Mouse (Mus musculus) cerebellum, postnatal 25 days (tissue): ENCODE measurements around the gene Sash3.
A peak's percentile ranks its signal among the peaks of the same experiment; 100 is the strongest.

ENCODE experiments used
- DNase-seq, 2 experiments: peaks; one replicate each; pipeline ENCODE4 v3.0.0; 2021; ENCODE audit warnings: mixed read lengths in 2 of 2

Sash3 gene

DNA sequence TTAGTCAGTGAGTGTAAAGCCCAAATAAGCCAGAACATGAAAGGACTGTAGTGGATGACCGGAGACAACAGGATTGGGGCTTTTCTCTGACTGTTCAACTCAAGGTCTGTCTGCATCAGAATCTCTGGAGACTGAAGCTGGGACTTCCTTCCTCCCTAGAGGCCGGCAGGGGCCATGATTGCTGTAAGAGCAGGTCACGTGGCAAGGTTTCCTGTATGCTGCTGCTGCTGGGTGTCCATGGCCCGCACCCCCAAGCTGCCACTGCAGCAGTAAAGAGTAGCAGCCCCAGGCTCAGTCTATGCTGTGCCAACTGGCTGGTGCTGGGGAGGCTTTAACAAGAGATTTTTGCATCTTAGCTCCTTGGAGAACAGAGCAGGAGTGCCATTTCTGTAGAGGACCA lies at the start of gene Sash3:
TSS of gene Sash3 (plus strand) at position 175 of the 400 bp plus-strand sequence.
- DNase-seq = no peak

DNA sequence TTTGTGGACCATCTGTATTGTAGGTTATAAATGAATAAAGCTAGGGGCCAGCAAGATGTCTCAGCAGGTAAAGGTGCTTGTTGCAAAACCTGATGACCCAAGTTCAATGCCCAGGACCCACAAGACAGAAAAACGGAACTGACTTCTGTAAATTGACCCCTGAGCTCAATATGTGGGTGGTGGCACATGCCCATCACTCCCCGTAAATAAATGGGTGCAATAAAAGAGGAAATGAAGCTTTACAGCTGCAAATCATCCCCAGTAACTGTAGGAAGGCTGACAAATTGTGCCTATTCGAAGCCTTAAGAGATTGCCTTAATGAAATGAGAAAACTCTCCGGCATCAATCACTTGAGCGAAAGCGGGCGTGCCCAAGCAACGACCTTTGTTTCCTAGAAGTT lies 49.7 kb upstream of the Sash3 start:
- no peak for DNase-seq

DNA sequence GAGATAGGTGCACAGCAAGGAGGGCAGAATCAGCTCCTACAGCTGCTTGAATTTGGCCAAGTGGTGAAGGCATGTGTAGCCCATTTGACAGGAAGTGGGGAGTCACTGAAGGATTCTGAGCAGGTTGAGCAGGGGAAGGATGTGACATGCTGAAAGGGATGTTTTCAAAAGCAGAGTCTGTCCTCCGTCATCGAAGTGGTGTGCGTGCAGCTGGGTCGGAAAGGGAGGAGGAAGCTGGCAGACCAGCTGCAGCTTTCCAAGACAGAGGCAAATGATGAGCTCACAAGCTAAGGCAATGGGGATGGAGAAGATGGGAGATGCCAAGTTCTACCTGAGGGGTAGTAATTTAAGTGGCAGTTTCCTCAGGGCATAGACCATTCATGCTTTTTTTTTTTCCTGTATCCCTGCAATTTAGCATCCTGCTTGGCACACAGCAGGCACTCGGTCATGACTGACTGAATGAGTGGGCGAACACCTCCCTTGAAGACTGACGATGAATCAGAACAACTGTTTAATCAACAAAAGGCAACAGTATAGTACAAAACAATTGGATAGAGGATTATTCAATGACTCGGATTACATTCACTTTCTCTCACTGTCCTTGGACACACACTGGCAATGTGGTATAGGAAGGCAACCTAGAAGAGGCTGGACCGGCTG lies 47.6 kb upstream of the Sash3 start:
- DNase-seq = no peak

DNA sequence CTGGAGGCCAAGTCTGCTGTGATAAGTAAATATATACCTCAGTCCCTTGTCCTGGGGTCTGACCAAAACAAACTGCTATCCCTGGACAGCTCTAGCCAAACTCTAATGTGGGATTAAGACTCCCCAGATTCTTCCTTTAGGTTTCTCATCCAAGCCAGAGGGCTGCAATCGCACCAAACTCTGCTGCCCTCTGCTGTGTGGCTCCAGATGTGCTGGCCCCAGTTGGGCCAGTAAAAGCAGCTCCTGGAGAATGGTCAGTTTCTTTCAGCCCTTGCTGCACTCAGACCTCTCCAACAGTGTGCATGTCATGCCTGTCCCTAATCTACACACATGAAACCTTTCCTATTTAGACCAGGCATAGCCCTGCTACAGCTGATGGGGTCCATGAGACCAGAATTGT lies 46.4 kb upstream of the Sash3 start:
- no peak for DNase-seq

DNA sequence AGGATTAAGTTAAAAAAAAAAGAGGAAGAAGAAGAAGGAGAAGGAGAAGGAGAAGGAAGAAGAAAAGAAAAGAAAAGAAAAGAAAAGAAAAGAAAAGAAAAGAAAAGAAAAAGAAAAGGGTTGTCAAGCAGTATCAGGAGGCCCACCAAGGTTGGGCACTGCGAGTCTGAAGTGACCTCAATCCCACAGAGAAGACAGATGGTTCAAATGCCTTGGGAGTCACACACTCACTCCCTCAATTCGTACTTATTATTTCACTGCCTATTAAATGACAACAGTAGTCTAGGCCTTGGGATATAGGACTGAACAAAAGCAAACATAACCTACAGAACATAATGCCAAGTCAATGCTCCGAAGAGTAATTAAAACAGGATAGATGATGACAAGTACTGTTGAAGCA lies 43.0 kb upstream of the Sash3 start:
- DNase-seq = peak in 1 of 2 experiments; percentile 32

DNA sequence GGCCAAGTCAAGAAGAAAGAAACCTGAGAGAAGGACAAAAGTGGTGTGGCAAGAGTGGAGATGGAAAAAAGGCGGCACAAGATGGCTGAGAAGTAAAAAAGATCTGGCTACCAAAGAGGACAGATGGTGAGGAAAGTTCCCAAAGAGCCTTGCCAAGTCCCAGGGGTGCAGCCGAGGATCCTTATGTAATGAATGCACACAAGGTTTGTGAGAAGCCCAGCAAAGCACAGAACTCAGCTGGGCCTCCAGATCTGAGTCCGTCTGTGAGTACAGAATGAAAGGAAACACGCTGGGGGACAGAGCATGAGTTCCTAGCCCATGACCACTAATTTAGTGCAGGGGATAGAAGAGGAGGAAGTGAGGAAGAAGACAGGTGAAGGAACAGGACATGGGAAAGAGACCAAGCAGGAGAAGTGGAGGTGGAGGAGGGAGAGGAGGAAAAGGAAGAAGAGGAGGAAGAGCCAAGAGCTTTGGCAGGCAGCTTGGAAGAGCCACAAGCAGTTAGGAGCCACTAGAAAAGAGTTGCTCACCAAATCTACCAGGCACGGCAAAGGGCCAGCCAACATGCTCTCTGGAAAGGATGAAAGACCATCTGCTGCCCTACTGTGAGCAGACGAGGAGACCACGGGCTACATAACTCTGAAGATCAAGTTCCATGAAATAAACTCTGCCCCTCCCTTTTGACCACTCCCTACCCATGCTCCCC lies 41.3 kb upstream of the Sash3 start:
- peak; percentile 64 to 68 for DNase-seq

DNA sequence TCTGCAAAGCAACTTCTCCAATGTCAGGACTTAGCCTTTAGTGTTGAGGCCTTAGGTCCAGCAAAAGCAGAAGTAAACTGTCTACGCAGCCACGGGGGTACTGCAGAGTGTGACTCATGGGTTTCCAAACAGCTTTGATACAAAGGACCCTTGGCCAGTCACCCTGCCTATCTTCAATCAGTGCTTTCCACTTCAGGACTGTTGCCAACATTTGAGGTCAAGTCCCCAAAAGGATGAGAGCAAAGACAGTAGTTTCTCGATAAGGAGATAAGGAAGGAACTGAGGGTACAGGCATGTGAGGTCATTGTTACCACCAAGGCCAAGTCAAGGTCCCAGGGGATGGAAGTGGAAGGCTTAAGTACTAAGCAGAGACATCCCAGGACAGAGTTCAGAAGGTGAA lies 40.0 kb upstream of the Sash3 start:
- DNase-seq = no peak

DNA sequence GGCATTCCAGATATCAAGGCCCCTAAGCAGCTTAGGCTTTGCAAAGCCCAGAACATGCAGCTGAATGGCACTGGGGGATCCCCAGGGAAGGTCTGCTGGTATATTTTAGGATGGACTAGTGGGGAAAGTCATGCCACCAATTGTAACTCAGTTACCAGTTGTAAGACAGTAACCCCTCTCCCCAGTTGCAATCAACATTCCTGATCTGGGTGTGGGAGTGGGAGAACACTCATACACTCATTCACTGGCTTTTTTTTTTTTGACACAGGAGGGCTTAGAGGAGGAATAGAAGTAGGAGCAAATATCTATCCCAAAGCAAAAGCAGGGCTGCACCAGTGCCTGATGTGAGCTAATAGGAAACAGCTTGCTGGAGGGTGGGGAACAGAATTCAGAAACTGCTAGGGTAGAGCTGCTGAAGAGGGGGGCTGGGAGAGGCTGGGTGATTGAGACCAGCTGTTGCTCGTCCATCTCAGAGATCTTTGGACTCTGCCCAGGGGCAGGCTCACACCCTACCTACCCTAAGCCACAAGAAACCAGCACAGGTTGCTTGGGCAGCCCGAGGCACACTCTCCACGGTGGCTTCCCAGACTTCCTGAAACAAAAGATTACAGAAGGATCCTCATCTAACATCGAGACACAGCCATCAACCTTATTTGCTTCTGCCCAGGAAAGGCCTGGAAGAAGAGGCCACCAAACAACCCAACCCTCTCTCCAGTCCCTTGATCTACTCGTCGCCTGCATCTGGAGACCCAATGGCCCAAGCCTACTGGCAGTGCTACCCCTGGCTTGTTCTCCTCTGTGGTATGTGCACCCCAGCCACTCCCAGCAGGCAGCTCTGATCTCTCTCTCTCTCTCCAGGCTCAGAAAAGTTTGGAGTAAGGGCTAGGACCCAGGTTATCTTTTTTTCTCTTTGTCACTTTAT lies 37.6 kb upstream of the Sash3 start, which contains the start of gene Xpnpep2:
TSS of gene Xpnpep2 (plus strand) at position 332 of the 922 bp plus-strand sequence.
- DNase-seq = no peak

DNA sequence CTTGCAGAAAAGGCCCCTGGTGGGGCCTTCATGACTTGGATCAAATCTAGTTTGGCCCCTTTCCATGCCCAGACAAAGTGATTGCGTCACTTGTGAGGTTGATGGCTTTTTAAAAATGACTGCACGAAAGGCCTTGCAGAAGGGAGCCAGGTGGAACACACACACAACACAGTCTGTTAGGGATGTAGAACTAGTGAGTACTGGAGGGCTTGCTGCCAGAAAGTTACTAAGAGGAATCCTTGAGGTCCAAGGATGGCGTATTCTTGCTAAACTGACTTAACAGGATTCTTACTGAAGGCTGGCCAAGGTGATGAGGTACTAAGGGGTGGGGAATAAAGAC lies 37.0 kb upstream of the Sash3 start:
- DNase-seq = no peak

DNA sequence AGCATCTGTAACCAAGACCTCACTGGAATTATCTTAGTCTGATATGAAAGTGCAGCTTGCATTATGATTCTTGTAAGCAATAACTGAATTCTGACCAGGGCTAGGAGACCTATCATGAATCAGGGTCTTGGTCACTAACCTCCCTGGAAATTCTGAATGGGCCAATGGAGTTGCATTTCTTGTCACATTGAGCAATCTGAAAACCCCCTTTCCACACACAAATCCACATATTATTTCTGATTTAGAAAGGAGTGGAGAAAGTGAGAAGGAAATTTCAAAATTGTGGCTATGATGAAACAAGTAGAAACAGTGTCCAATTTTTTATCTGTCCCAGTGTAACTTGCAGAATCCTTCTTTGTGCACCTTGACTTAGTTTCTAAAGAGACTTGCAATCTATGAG lies 26.9 kb upstream of the Sash3 start:
- DNase-seq = no peak

DNA sequence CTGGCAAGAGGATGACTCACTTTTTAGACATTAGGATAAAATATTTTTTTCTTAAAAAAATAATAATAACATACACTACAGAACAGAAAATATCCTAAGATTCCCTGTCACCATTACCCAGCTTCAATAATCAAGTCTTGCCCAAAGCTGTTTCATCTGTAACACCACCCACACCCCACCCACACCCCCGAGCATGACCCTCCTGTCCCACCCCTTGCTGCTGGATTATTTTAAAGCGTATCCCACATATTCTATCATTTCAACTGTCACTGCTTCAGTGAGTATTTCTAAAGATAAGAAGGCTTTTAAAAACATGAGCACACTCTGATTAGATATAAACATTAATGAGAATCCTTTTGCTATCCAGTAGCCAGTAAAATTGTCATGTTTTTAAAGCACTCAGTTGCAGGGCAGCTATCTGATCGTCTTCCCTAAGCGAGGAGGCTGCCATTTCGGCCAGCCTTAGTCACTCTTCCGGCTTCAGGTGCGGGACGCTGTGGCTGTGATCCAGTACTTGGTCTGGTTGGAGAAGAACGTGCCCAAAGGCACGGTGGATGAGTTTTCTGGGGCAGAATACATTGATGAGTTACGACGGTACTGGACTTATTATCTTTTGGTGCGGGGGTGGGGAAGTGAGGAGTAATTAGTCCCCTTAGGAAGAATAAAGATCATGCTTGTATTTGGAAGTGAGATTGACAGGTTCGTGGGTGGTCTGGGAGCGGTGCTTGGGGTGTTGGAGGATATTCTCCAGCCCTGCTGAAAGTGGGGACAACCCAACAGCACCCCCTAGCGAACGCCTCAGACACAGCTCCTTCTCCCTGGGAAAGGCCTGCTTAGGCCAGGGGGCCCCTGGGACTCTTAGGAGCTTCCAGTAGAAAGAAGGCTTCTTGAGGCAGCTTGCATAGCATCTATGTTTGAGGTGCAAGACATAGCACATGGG lies 21.8 kb upstream of the Sash3 start:
- peak; percentile 80 to 84 for DNase-seq

DNA sequence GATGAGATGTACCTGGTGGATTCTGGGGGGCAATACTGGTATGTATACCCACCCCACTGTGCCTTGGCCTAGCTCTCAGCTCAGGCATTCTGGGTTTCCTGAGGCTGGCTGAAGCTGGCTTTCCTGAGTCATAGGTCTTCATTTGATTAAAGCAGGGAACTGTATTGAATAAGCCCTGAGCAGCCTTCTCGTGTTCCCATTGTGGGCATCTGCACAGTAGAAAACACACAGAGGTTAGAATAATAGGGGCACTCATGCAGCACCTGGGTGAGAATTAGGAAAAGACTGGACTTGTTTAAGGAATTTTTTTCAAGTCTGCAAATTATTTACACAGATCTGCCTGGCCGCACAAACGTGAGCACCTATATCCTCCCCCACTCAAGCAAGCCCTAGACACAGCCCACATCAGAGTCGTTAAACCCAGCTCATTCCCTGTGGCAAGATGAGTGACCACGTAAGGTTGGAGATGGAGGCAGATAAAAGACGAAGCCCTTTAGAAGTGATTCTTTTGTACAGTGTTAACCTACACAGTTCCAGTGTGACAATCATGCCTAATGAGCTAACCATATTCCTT lies 19.2 kb upstream of the Sash3 start:
- DNase-seq = no peak

DNA sequence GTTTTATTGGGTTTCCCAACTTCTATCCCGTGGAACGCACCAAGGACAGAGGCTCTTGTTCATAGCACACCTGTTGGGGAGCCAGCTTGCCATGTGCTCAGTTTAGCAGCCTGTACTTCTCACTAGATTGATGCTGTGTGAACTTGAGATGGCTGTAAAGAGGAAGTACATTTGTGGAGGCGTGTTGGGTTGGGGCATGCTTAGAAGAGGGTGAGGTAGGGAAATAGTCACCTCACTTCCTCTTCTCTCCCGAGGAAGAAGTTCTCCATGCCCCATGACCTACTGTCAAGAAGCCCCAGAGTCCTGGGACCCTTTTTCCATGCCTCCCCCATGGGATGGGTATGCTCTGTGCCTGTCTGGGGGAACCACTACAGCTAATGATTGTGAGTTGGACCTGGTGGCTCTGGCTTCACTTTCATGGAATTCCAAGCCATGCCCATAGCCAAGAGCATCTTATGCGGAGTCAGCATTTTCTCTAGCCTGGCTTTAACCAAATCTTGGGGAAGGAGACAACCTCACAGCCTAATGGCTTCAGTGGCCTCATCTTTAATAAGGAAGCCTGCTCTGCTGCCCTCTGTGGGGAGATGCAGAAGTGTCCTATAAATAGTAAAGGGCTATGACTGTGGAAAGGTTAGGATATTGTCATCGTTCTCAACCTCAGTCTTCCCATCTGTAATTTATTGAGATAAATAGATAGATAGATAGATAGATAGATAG lies 18.6 kb upstream of the Sash3 start:
- DNase-seq = no peak

DNA sequence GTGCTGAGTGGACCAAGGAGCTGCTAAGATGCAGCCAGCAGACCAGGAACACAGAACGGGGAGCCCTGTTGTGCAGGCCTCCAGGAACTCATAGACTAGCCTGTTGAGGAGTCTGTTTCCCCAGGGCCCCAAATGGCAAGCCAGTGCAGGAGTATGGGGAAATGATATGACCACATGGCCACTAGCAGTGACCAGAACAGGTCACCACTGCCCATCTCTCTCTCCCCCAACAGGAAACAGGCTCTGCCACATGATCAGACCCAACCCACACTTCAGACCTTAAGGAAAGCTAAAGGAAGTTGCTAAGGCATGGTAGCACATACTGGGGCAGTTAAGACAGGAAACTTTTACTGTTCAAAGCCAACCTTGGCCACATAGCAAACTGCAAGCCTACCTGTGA lies 17.1 kb upstream of the Sash3 start:
- no peak for DNase-seq

DNA sequence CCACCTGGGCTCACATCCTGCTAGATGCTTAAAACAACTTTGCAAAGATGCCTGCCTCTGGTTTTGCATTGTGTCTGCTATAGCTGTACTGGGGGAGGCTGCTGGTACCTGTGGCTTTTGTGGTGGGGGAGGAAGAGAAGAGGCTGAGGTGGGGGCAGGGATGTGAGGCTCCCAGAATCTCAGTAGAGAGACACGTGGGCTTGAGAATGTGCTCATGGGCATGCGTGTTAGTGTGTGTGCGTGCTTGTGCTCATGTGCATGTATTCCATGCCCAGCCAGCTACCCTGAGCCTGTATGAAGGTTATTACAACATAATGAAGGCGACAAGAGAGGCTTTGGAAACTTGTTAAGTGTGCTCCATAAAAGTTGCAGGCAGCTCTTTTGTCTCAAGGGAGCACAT lies 9.3 kb upstream of the Sash3 start:
- DNase-seq = no peak

DNA sequence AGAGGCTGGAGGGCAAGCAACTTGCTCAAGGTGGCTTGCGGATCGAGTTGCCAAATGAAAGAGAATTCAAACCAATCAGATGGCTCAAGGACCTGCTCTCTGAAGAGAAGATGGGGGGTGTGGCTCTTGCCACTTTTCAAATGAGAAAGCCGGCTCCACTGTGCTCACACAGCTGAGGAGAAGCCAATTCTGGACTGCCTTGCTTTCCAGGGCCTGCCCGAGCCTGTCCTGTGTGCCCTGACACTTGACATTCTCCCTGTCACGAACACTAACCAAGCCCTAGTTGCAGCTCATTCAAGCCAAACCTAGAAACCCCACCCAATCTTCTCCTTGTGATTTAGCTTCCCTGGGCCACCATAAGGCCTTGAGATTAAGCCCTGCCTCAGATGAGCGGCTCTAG lies 8.2 kb upstream of the Sash3 start:
- DNase-seq = no peak

DNA sequence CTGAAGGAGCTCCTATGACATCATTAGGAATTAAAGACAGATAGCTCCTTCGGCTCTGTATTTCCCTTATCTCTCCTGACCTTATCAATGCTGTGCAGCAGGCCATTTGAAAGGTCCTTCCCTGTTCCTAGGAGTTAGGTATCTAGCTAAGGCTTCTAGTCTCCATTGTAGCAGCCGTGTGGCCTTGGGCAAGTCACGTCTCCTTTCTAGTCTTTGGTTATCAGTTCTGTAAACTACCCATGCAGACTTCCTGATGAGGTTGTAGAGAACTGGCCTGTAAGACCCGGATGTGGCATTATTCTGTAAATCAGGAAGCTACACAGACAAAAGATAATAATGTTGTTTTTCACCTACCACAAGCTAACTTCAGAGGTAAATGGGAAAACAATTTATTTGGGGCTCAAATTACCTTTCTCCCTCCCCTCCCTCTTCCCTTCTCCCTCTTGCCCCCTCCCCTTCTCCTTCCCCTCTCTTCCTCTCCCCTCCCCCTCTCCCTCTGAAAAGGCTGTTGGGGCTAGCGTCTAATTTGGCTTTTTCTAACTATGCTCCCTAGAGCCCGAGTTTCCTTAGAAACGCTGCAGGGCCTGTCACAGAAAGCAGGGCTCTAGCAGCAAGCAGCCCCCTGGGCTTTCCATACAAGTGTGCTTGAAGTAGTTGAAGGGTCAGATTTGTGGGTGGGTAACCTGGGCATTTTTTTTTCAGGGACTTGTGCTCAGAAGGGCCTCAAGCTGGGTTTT lies 7.5 kb upstream of the Sash3 start:
- no peak for DNase-seq

DNA sequence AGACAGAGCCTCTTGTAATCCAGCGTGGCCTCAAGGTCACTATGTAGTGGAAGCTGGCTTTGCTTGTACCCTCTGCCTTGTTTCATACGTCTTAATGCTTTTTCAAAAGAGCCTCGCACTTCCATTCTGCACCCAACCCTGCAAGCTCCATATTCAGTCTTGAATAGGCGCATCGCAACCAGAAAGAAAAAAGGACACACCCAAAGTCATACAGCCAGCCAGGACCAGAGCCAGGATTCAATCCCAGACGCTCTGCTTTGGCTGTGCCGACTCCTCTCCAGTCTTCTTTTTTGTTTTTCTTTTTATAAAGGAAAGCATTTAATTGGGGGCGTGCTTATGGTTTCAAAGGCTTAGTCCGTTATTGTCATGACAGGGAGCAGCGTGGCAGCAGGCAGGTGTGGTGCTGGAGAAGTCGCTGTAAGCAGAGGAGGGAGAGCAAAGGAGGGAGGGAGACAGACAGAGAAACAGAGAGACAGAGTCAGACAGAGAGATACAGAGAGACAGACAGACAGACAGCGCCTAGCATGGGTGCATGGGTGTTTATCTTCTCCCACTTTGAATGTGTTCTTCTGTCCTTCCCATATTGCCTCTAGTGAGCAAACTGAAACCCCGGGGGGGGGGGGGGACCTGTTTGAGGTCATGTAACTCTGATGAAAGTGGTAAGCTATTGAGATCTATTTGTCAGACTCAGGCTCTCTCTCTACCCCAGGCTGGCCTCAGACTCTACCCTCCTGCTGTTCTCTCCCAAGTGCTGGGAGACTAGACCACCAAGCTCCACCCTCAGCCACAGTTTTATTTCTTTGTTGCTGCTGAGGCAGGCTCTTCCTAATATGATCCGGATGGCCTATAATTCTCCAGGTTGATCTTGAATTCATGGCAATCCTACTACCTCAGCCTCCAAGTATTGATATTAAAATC lies 6.6 kb upstream of the Sash3 start:
- no peak for DNase-seq

DNA sequence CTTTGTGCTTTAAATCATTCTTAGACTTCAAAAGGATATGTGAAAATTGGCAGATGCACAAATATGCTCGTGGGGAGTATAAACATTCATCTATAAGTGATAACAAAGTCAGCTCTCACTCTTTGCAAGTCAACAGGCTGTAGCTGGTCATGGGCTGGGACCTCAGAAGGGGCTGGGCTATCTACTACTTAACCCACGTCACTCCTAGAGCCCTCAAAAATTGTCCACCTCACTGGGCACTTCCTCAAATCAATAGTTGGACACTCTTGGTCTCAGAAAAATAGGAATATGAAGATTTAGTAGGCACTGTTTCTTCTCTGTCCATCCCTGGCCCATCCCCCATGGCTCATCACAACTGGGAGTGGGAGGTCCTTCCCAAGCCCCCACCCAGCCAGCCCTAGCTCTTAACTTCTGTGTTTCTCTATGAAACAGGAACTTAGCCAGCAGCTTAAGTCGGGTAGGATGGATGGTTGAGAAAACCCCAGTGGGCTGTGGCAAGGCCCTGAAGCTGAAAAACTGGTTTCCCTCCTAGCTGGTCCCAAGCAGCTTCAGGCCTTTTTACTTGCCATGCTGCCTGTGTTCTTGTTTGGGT lies 5.9 kb upstream of the Sash3 start:
- no peak for DNase-seq
